Mouse (Mus musculus): ENCODE measurements at regions not wholly inside any gene's neighbourhood (a gene's known extent, or its start where the extent isn't known, plus 50 kb on each side); places are given as distances from the start of the nearest gene placed in this dataset.

DNA sequence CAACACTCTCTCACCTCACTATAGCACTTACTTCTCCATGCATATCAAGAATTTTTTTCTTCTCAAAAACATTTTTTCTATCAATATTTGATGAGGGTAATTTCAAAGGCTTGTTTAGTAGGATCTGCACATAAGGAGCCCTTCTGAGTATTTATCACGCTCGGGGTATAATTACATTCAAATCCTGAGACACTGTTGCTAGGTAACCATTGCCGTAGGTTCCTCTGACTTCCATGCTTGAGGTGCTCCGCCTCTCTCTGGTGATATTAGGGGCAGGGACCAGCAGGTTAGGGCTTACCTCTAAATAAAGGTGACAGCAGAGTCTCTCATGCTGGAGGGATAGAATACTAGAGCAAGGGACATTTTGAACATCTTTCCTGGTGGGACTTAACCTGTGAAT is 54.4 kb upstream of the 9630041A04Rik start:
- DNase-seq: no peak

DNA sequence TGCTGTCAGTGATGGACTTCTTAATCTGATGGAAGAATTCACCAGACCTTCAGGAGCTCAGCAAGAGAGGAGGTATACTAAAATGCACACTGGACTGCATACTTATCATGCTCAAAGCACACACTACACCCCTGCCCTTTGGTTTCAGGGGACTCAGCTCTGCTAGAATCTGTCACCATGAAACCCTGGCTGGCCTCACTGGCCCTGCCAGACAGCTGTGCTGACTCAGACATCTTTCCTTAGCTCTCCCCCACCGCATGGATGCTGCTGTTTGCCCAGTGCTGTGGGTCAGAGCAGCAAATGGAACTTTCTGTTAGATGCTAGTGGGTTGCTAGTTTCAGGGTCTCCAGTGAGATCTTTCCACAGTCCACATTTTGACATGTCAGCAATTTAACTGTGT is 64.9 kb upstream of the 9630041A04Rik start:
- DNase-seq: no peak

DNA sequence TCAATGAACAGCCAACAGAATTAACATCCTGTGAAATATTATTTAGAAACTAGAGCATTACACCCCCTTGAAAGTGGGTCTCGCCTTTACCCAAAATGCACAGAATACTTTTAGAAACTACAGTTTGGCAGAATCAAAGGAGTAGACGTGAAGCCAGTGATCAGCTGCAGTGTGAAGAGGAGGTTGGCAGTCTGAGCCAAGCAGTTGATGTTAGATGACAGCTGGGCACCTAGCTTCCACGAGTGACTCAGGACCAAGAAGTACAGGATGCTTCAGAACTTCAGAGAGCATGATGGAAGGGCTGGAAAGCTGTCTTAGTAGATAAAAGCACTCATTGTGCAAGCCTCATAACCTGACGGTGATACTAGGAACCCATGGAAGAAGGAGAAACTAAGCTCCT is 65.6 kb upstream of the 9630041A04Rik start:
- DNase-seq: no peak

DNA sequence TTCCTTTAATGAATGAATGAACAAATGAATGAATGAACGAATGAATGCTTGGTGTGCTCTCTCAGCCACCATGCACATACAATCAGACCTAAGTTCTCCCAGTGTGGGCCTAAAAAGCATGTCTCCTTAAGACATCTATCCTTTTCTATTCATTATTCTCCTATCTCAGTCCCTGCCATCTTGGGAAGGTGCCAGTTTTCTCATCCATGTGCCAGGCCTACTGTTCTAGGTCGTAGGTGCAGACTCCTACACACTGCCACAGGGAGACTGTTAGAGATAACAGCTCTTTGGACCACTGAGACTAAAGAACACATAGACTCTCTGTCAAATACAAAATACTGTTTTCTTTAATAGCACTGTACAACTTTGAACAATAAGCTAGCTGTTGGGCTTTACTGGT is 66.2 kb upstream of the 9630041A04Rik start:
- no peak for DNase-seq

DNA sequence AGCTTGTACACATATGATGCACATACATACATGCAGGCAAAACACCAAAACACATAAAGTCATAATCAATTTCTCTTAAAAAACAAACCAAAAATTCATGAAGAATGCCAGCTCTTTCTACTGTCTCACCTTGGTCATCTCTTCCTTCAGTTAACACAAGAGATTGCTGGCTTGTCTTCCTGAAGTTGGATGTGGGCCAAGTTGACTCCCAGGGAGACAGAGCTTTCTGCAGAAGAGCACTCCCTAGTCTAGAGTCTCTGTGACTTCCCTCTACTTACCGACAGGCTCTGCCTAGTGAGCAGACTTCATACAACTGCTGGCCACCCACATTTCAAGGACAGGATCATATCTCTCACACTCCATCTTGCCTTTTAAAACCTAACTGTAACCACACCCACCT is 70.7 kb upstream of the 9630041A04Rik start:
- no peak for DNase-seq

DNA sequence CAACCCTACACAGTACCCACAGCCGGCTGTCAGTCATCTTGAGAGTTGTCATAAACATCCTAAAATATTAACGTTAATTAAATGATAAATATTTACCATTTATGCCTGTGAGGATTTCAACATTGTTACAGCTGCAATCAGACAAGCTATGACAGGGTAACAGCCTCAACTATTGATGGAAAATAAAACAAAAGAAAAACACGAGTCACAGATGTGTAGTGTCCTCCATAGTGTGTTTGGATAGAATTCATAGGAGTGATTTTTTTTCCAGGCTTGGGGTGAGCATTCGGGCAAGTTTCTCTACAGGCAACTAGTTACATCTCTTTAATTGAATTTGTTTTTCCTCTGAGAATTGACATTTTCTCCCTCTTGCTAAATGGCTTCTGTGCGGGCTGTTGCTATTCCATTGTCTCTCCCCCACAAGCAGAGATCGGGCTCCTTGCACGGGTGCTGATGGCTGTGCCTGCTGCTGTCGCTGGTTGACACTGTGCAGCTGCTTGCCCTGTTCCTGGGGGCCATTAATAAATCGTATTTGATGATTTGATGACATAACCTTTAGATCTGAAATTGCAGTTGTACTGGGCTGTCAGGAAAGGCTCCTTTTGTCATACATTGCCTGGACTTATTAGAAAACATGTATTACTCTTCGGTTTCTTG is 120.6 kb upstream of the 9630041A04Rik start:
- no peak for DNase-seq

DNA sequence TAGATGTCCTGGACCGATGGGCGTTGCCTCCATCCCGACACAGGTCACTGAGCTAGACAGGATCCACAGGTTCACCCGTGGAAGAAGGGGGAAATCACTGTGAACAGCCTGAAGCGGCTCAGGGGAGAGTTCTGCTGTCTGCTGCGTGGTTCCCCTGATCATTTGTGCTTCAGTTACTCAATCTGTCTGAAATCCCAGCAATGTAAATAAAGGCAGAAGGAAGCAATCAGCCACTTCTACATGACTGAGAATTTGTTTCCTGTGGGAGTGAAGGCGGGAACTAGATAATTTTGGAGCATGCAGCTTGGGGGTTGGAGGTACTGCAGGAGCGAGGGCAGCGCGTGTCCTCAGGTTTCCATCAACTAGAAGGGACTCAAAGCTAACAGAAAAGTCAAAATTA is 122.3 kb upstream of the 9630041A04Rik start:
- no peak for DNase-seq

DNA sequence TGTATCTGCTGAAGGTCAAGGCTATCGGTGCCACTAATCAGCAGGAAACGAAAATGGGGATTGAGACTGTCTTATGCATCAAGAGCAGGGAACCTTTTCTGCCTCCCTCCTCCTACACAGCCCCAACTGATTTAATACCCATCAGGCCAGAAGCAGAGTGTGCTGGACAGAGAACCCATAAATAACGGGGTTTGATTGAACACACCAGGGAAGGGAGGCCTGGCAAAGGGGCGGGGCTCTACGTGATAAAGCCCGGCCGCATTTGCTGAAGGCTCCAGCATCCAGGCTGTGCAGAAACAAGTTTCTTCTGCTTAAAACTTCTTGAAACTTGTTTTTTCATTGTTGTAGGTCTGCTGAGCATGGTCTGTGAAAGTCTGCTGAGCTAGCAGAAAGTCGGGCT is 127.4 kb upstream of the 9630041A04Rik start:
- no peak for DNase-seq

DNA sequence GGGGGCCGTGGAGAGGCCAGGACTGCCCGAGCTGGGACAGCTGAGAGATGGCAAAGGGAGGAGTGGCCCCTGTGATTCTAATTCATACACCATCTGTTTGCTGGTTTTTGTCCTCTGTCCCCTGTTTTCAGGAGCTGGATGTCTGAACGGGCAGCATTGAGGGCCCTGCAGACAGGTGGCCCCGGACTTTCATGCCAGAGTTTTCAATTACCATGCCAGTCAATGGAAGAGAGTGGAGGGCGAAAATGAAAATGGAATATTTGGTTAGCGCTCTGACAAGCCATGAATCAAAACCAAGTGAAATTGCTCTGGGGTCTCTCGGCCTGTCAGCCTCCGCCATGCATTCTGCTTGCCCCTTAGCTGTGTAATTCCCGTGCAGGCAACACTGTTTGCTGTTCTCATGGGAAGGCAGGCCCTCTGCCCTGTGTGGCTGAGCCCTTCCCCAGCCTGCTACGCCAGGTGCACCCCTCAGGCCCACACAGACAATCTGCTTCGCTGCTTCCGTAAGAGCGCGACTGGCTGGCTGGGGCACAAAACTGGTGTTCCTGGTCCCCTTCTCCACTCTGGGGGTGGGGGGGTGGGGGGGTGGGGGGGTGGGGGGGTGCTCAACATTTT is 127.9 kb upstream of the 9630041A04Rik start:
- no peak for DNase-seq

DNA sequence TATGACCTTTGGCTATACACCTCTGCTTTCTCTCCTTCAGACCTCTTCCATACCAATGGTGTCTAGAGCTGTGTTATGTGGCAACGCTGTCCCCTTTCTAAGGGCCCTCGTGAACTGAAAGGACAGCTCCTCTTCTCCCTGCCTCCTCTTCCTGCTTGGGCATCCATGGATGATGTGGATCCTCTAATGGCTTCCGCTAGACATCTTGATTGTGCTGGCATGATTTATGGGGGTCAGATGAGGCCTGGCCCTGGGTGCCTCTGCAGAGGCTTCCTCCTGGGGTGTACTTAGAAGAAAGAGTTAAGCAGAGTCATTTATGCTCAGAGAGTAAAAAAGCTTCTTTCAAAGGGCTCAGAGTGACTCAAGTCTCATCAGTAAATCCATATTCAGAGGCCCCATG is 131.5 kb upstream of the 9630041A04Rik start:
- DNase-seq: no peak

DNA sequence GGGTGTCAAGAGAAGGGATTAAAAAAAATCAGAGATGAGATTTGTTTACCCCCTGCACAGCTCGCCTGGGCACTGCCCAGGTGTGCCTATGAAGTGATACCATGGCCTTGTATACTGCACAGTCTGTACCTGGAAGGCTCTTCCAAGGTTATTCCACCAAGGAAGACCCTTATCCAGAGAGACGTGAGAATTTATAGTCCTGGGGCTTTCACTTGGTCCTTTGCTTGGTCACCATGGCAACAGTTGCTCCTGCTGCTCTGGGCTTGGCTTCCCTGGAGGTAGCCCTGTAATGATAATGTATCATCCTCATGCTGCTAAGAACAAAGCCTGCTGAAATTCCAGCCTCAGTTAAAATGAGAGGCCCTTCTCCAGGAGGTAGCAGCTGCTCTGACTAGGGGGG is 143.7 kb upstream of the 9630041A04Rik start:
- DNase-seq: no peak

DNA sequence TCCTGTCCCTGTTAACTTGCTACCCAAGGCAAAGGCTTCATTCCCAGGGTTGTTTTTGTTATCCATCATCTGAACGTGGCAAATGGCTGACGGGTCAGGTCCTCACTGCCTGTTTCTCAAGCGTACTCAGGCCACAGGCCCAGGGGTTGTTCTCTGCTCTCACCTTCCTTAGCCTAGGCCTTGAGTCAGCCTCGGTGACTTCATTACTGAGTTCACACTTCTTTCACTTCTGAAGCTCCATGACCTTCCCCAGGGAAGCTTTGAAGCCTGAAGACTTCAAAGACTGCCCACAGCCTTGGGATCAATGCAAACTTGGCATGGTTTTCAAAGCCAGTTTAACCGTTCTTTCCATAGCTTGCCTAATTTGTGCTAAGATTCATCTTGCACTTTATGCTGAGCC is 145.3 kb upstream of the 9630041A04Rik start:
- DNase-seq: no peak

DNA sequence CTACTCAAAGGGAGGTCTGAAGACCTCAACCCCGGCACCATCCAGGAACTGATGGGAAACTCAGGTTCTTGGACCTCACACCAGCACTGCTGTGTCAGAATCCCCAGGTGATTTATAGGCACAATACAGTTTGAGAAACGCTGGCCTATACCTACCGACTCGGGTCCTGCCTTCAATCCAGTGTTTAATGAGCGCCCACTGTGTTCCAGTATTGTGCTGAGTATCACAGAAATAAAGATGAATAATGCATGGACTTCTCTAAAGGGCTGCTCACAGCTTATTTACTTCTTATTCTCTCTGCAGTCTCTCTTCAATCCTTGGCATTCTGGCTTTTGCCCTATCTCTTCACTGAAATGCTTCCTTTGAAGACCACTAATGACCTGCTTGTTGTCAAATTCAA is 146.8 kb upstream of the 9630041A04Rik start:
- DNase-seq: no peak

DNA sequence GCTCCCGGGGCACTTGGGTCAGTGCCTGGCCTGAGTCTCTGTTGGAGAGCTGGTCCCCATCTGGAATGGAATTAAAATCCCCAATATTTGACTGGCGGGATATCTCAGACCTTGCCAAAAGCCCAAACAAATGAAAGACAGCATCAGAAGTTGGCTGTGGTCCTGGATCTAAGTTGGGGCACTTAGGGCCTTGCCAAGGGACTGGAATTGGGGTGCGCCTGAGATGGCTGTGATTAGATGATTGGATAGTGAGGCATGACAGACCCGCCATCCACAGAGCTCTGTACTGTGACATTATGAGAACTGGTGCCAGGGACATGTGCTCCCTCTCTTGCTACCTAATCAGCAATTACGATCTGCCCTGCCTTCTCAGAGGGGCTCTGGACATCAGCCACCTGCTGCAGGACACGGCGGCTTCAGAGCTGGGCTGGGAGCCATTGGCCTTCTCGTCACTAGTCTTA is 151.0 kb upstream of the 9630041A04Rik start:
- DNase-seq: no peak

DNA sequence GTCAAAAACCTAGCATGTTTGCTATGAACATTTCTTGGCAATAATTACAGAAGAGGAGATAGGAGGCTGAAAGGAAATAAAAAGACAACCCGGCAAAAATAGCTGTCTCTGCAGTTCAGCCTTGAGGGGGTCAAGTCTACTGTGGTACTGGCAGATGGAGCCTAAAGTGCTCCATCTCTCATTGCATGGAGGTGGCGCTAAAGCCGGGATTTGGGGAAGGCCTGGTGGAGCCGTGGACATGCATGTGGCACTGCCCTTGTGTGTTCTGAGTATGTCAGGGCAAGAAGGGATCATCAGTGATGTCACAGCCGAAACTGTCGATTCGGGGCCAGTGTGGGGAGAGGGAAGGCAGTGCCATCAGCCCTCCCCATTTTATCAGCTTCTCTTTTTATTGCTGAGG is 161.3 kb upstream of the 9630041A04Rik start:
- no peak for DNase-seq

DNA sequence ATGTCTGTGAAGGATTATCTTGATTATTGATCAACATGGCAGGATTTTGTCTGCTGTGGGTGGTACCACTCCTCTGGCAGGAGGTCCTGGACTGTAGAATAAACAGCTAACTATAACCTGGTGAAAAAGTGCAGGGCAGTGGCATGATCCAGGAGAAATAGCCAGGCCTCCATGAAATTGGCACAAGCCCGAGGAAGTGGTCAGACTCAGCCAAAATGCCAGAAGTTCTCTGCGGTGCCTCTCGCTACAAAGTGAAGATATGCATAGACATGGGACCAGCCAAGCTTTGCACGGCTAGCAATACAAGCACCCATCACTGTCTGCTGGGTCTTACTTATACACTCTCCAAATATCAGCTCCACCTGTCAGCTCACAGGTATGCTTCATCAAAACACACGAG is 167.6 kb upstream of the 9630041A04Rik start:
- DNase-seq: no peak

DNA sequence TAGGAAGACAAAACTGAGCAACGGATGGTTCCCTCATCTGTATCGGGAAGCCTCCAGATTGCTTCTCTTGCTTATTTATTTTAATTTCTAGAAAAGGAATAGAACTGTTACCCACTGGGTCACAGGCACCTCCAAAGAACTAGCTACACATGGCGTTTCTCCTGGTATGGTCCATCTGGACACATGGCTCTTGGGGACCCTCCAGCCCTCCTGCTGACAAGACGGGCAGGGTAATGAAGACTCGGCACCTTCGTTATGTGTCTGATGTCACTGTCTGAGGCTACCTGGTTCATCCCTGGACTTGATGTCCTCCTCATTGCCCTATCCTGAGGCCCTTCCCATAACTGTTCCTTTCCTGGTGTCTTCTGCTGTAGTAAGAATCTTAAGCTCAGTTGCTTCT is 170.3 kb upstream of the 9630041A04Rik start:
- no peak for DNase-seq

DNA sequence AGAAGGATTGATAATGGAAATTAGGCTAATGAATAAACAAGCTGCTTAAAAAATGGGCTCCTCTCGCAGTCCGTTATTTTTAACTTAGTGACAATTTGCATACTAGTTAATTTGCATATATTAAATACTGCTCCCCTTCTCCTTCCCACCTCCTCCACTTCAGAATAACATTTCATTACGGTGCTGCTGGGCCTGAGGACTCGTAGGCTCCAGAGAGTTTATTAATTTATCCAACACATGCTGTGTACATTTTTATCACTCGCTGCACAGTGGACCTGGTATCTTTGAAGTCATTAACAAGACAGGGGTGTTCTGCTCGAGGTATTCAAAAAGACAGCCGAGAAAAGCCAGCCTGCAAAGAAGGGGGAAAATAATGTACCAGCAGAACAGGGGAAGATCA is 170.7 kb upstream of the 9630041A04Rik start:
- no peak for DNase-seq

DNA sequence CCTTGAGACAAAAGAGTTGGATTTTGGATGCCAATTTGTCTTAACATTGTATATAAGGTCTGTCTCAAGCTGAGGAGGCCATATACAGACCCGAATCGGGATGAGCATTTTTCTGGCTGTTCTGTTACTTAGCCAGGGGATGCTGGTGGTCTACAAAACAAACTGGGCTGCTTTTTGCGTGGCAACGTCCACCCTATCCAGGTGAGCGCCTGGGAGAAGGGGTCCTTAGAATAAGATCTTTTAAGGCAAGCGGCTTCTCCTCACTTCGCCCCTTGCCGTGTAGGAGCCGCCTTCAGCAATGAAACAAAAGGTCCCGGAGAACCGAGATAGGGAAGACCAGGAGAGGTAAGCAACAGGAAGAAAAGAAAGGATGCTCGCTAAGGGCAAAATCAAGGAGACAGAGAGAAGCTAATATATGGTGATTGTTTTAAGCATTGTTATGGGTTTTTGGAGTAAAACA is 171.2 kb upstream of the 9630041A04Rik start:
- DNase-seq: no peak

DNA sequence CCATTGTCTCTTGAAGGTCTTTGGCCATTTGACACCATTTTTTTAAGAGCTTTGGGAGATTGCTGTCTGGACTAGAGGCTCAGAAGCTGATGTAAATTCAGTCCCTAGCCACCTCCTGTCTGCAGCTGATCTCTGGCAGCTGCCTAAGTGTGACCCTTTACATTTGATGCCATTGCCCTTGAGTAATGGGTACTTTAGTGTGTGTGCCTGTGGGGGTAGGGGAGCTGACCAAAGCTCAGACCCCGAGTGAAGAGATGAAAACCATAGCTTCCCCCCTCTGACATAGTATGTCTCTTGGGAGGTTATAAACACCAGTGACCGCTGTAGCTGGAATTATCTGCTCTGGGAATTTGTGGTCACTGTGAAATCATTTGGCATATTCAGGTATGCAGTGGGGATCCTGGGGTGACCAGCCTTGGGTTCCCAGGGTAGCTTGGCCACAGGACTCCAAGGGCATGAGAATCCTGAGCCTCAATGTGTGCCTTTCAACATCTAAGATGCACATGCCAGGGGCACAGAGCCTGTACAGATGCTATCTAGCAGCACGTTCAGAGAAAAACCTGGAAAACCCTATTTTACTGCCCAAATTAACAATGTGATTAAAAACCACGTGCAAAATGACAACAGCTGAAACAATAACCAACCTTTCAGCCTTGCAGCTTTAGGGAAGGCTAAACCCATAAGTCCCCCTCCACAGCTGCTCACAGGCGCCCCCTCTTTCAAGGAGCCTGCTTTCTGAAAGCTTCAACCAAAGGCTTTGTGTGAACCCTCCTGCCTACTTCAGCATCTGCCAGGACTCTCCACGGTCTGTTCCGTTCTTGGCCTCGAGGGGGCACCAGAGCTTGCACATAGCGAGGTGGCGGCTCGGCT is 171.9 kb upstream of the 9630041A04Rik start:
- peak; percentile 13 for DNase-seq

DNA sequence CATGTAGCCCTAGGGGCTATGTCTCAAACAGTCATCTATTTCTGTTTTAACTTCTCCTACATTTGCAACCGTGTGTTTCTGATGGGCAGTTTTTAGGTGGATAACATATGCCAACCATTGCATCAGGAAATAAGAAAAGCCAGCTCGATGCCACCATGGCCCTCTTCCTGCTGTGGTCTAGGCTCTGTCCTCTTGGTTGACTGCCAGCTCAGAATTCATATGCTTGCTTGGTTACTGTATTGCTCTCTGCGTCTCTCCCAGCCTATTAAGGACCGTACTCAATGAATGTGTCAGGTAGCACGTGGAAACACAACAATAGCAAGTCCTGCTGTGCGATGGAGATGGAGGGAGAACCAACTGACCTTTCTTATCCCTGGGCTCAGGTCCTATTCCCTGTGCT is 174.4 kb upstream of the 9630041A04Rik start:
- no peak for DNase-seq

DNA sequence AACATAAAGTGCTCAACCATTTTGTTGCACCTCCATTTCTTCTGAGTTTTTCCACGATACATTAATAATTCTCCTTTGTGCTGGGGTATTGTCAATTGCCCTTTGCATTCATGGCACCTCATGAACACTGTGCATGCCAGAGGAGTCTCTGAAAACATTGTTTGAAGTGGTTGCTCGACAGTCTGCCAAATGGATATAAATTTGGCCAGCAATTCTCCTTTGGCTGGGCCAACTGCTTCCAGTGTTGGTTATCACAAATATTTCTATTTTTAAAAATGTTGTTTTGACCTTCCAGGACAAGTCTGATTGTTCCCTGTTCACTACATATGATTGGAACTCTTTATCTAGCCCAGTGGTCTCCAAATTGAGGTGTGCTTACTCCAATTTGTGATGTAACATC is 184.1 kb upstream of the 9630041A04Rik start:
- no peak for DNase-seq

DNA sequence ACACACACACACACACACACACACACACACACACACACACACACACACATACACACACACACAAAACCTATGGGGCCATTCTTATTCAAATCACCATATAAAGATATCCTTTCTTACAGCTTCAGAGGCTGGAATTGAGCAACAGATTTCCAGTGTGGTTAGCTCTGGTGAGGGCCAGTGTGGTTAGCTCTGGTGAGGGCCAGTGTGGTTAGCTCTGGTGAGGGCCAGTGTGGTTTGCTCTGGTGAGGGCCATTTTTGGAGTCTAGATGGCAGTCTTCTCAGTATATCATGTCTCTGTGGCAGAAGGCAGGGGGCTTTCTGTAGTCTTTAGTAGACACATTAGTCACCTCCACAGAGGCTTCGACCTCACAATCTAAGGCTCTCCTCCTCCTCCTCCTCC is 191.5 kb upstream of the 9630041A04Rik start:
- DNase-seq: no peak

DNA sequence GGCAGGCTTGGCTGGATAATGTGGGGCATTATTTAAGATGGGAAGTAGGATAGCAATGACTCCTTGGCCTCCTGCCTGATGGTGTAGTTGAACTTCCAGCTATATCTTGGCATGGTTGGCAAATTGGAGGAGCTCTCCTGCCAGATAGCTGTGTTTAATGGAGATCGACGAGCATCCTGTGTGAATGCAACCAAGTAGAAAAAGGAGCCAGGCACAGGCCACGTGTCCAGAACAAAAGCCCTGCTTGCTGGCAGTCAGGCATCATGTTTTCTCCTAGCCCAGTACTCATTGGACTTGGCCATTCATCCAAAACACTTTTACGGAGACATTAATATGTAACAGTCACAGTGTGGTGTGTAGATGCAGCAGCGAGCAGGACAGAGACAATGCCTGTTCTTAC is 211.8 kb upstream of the 9630041A04Rik start:
- no peak for DNase-seq
